Mouse (Mus musculus): ENCODE data around the gene Olfr661. TPM values are rescaled to one million over a fixed set of nuclear protein-coding genes. Genes with fewer than 3 reads are reported as not detected.

Olfr661 gene
- polyA plus RNA-seq (2014; fragmentation: Nextera tagmentation; extraction: Ambion mirVana), result not detected in 2 replicates

DNA sequence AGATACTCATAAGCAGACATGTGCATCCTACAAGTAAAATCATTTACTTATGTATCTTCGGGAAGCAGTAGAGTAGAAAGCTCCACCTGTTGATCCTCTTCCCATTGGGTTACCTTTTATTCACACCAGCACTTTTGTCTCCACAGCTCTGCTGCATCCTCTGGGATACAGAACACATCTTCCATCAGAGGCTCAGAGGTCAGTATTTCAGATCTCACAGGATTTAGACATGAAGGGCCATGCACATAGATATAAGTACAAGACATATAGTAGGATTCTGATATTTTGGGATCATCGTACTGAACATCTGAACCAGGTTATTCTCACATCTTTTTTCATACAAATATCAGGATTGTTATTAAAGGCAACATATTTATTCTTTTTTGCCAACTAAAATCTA lies at the start of gene Olfr661:
Gene Olfr661 (plus strand): TSS at position 301 of the 400 bp plus-strand sequence.
- Histone ChIP-seq H3K4me2 (replicated peaks; ENCODE audit: low read depth, low read length) (no peak within 1 kb of the TSS), H3K4me3 (ENCODE audit: low read depth, low read length) (no peak within 1 kb of the TSS), H3K9me3 (ENCODE audit: control insufficient read depth, low read depth, low read length) (no peaks in the 10 kb centered on the region), H3K4me1 (ENCODE audit: control insufficient read depth, insufficient read depth, low read length) (no peaks in the 10 kb centered on the region), H3K27ac (ENCODE audit: low read length) (no peak within 1 kb of the TSS), H3K27me3 (ENCODE audit: control insufficient read depth, insufficient read depth, low read length) (no peaks in the 10 kb centered on the region), H3K9ac (replicated peaks; ENCODE audit: low read depth, low read length) (no peak within 1 kb of the TSS), H3K36me3 (ENCODE audit: control insufficient read depth, insufficient read depth, low read length) (no peaks in the 10 kb centered on the region)
- ATAC-seq (ENCODE audit: insufficient number of reproducible peaks, insufficient read depth, low FRiP score, low read depth), result no peak
- 87% methylated on average over 2 of the region's 2 CpGs for WGBS

DNA sequence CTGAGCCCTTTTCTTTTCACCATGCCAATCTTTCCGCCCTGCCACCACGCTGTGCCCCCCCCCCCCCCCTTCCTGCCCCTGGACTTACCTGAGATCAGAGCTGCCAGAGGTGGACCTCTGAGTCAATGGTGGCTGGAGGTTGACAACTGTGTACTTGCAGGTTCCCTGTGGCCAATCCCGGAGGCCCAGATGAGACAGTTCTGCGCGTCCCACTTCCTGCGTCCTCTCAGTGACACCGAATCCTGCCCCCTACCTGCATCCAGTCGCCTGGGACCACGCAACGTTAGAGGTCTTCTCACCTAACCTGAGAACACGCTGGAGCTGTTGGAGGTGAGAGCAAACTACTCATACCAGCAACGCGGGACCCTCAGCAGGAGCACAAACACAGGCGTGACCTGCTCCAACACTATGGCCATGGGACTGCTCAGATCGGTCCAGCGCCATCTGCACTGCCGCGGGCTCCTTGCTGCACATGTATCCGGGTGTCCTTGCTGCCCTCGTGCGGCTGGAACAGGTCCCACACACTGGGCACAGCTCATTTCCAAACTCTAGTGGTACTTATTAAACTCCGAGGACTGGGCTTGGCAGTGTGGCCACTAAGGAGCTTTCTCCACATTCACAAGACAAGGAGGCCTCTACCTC lies 39.3 kb upstream of the Olfr661 start, which contains the start of gene Olfr658:
Gene Olfr658 (minus strand): TSS at position 465 of the 642 bp plus-strand sequence.
- H3K27me3 ChIP-seq (ENCODE audit: control insufficient read depth, insufficient read depth, low read length), result no peaks in the 10 kb centered on the region
- H3K4me3 ChIP-seq (ENCODE audit: low read depth, low read length), result no peak within 1 kb of the TSS
- no peaks in the 10 kb centered on the region for H3K9me3 ChIP-seq (ENCODE audit: control insufficient read depth, low read depth, low read length)
- peak within 1 kb of the TSS; percentile 33; the same call in 1 of the 2 replicates for H3K4me2 ChIP-seq (replicated peaks; ENCODE audit: low read depth, low read length)
- H3K36me3 ChIP-seq (ENCODE audit: control insufficient read depth, insufficient read depth, low read length), result no peaks in the 10 kb centered on the region
- H3K9ac ChIP-seq (replicated peaks; ENCODE audit: low read depth, low read length), result no peak within 1 kb of the TSS
- H3K27ac ChIP-seq (ENCODE audit: low read length), result no peak within 1 kb of the TSS
- 17% methylated on average over 22 of the region's 22 CpGs for WGBS
- no peaks in the 10 kb centered on the region for H3K4me1 ChIP-seq (ENCODE audit: control insufficient read depth, insufficient read depth, low read length)
- ATAC-seq (ENCODE audit: insufficient number of reproducible peaks, insufficient read depth, low FRiP score, low read depth), result peak; percentile 78; the same call in 1 of the 2 replicates

DNA sequence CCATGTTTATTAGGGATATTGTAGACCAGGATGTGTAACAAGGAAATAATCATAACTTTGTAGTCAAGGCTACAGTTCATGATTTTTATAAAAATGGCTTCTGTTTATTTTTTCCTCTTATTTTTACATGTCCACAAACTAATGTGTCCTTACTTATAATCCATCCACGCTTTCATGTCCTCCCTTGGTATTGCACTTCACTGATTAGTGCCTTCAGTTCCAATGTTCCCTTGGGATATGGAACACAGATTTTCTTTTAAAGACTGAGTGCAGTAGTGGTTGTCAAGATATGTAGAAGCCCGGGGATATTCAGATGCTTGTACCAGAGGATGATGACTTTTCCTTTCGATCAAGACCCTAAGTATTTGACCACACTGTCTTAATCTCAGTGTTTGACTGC lies 19.8 kb upstream of the Olfr661 start, which contains the start of gene Olfr659:
Gene Olfr659 (plus strand): TSS at position 301 of the 400 bp plus-strand sequence.
- Histone ChIP-seq H3K4me3 (ENCODE audit: low read depth, low read length) (no peak within 1 kb of the TSS), H3K9ac (replicated peaks; ENCODE audit: low read depth, low read length) (no peak within 1 kb of the TSS), H3K4me2 (replicated peaks; ENCODE audit: low read depth, low read length) (no peak within 1 kb of the TSS), H3K27me3 (ENCODE audit: control insufficient read depth, insufficient read depth, low read length) (no peaks in the 10 kb centered on the region), H3K27ac (ENCODE audit: low read length) (no peak within 1 kb of the TSS), H3K4me1 (ENCODE audit: control insufficient read depth, insufficient read depth, low read length) (no peaks in the 10 kb centered on the region), H3K9me3 (ENCODE audit: control insufficient read depth, low read depth, low read length) (no peaks in the 10 kb centered on the region), H3K36me3 (ENCODE audit: control insufficient read depth, insufficient read depth, low read length) (no peaks in the 10 kb centered on the region)
- 88% methylated on average over 3 of the region's 3 CpGs for WGBS
- ATAC-seq (ENCODE audit: insufficient number of reproducible peaks, insufficient read depth, low FRiP score, low read depth), result no peak

Other genes with a start within 250 kb of the Olfr661 start
- 1.4 and 1.9 TPM in 2 replicates for gene Trim30a, start 221.3 kb upstream of the Olfr661 start, polyA plus RNA-seq (2014; fragmentation: Nextera tagmentation; extraction: Ambion mirVana)
- 0.62 and 0.73 TPM in 2 replicates for gene Trim30d, start 178.7 kb upstream of the Olfr661 start, polyA plus RNA-seq (2014; fragmentation: Nextera tagmentation; extraction: Ambion mirVana)
- gene Olfr651, start 136.4 kb upstream of the Olfr661 start, polyA plus RNA-seq (2014; fragmentation: Nextera tagmentation; extraction: Ambion mirVana), result not detected in 2 replicates
- not detected in 2 replicates for gene Olfr652, start 125.6 kb upstream of the Olfr661 start, polyA plus RNA-seq (2014; fragmentation: Nextera tagmentation; extraction: Ambion mirVana)
- gene Olfr653, start 109.2 kb upstream of the Olfr661 start, polyA plus RNA-seq (2014; fragmentation: Nextera tagmentation; extraction: Ambion mirVana), result not detected in 2 replicates
- gene Olfr654, start 99.5 kb upstream of the Olfr661 start, polyA plus RNA-seq (2014; fragmentation: Nextera tagmentation; extraction: Ambion mirVana), result not detected in 2 replicates
- not detected in 2 replicates for gene Olfr655, start 84.7 kb upstream of the Olfr661 start, polyA plus RNA-seq (2014; fragmentation: Nextera tagmentation; extraction: Ambion mirVana)
- gene Olfr656, start 72.5 kb upstream of the Olfr661 start, polyA plus RNA-seq (2014; fragmentation: Nextera tagmentation; extraction: Ambion mirVana), result not detected in 2 replicates
- gene Olfr657, start 61.7 kb upstream of the Olfr661 start, polyA plus RNA-seq (2014; fragmentation: Nextera tagmentation; extraction: Ambion mirVana), result not detected in 2 replicates
- gene Olfr658, start 39.2 kb upstream of the Olfr661 start, polyA plus RNA-seq (2014; fragmentation: Nextera tagmentation; extraction: Ambion mirVana), result not detected in 2 replicates
- not detected in 2 replicates for gene Olfr659, start 19.7 kb upstream of the Olfr661 start, polyA plus RNA-seq (2014; fragmentation: Nextera tagmentation; extraction: Ambion mirVana)
- gene Usp17le, start 91.0 kb downstream of the Olfr661 start, polyA plus RNA-seq (2014; fragmentation: Nextera tagmentation; extraction: Ambion mirVana), result not detected in 2 replicates
- gene Usp17lb, start 156.1 kb downstream of the Olfr661 start, polyA plus RNA-seq (2014; fragmentation: Nextera tagmentation; extraction: Ambion mirVana), result not detected in 2 replicates
- gene Usp17la, start 170.5 kb downstream of the Olfr661 start, polyA plus RNA-seq (2014; fragmentation: Nextera tagmentation; extraction: Ambion mirVana), result not detected in 2 replicates
- not detected in 2 replicates for gene Olfr665, start 191.5 kb downstream of the Olfr661 start, polyA plus RNA-seq (2014; fragmentation: Nextera tagmentation; extraction: Ambion mirVana)
- not detected in 2 replicates for gene Olfr666, start 209.5 kb downstream of the Olfr661 start, polyA plus RNA-seq (2014; fragmentation: Nextera tagmentation; extraction: Ambion mirVana)
- not detected in 2 replicates for gene Olfr667, start 235.0 kb downstream of the Olfr661 start, polyA plus RNA-seq (2014; fragmentation: Nextera tagmentation; extraction: Ambion mirVana)
- not detected in 2 replicates for gene Olfr668, start 241.6 kb downstream of the Olfr661 start, polyA plus RNA-seq (2014; fragmentation: Nextera tagmentation; extraction: Ambion mirVana)
- not detected in 2 replicates for gene Olfr669, start 247.7 kb downstream of the Olfr661 start, polyA plus RNA-seq (2014; fragmentation: Nextera tagmentation; extraction: Ambion mirVana)